Mouse (Mus musculus): ENCODE data around the gene Stradb.

The Stradb gene

DNA sequence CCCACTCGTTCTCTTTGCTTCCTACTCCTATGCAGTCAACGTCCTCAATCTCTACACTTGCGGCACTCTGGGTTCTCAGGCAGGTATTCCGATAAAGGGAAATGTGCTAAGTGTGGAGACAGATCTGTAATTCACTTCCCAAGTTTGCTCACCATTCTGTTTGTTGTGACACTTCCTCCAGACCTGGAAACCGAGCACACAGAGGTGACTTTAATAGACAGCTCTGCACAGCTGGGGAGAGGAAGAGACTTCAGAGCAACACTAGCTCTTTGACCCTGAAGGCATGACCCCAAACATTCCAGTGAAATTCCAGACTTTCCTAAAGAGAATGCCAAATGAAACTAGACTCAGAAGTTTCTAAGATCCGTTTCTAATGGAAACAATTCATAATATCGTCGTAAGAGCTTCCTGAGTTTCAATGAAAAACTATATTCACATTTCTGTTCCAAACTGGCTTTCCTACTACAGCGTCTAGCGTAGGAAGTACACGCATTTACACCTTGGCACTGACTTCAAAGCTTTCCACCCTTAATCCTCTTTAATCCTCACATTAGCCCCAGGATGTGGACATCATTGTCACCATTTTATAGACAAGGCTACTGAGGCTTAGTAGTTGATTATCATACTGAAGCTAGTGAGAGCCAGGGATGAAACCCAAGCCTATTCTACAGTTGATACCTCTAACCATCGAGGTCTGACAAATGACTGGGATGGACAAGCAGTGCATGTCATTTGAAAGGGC is 12.0 kb upstream of the Stradb start:
- no peak for DNase-seq (ENCODE audit: low spot score)

- DNase-seq (ENCODE audit: low spot score), result no peak
These were observed 10.9 kb upstream of the Stradb start for GRCm38 (mm10) chr1:58962418-58962817.

DNA sequence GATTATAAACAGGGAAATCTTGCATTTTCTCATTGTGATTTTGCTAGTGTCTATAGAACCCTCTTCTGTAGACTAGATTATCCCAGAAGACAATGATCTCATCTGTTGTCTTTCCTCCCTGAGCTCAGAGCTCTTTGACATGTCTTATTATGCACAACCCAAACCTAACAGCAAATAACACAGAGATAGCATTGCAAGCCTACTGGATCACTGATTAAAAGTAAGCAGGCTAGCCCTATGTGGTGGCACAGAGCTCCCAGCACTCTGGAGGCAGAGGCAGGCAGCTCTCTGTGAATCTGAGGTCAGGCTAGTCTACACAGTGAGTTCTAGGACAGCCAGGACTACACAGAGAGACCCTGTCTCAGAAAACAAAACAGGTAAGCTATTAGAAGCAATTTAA is 10.5 kb upstream of the Stradb start:
- DNase-seq (ENCODE audit: low spot score), result no peak

- no peak for DNase-seq (ENCODE audit: low spot score)
These were observed 5.8 kb upstream of the Stradb start for GRCm38 (mm10) chr1:58967534-58967933.

- no peak for DNase-seq (ENCODE audit: low spot score)
These were observed 3.3 kb upstream of the Stradb start for GRCm38 (mm10) chr1:58970054-58970453.

DNA sequence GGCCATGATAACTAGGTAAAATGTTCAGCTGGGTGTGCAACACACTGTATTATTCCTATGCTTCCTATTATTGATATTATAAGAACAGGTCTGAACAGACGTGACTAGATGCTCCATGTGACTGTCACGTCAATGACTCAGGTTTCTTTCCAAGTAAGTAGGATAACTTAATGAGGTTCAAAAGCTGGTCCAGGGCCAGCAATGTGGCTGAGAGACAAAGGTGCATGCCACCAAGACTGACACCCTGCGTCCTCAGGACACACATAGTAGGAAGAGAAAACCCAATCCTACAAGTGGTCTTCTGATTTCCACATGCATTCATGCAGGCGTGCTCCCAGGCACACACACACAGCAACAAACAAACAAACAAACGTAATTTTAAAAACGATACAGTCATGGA is 2.2 kb upstream of the Stradb start:
- no peak for DNase-seq (ENCODE audit: low spot score)

DNA sequence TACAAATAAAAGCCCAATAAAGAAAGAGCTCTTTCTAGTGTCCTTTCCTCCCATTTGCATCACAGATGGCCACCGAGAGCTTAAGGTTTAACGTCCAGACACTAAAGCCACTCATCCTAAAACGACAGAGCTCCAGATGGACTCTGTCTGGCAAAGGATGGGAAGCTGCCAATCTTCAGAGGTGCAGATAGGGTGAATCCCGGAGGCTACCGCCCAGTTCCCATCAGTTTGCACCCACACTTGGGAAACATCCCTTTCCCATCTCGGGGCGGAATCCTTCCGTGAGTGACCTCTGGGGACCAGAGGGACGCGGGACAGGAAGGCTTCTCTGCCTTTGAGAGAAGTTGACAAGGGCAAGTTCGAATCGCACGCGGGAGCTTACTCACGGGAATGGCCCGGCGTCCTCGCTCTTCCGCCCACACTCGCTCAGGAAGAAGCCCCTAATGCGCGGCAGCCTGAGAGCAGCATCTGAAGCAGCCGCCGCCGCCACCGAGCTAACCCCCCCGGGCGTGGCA is 414 bp upstream of the Stradb start:
- no peak for DNase-seq (ENCODE audit: low spot score)

DNA sequence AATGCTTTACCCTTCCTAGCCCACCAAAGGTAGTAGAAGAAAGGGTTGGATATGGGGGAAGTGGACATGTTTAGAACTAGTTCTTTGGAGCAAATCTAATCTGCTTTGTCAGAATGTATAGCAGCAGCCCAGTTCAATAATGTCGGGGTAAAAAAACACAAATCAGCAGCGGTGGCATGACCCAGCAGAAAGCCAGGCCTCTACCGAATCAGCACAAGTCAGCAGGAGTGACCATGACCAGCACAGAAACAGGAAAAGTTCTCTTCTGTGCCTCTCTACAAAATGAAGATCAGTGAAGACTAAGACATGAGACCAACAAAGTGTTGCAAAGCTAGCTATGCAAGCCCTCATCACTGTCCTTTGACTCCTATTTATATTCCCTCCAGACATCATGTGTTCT is 9.0 kb downstream of the Stradb start:
- no peak for DNase-seq (ENCODE audit: low spot score)

DNA sequence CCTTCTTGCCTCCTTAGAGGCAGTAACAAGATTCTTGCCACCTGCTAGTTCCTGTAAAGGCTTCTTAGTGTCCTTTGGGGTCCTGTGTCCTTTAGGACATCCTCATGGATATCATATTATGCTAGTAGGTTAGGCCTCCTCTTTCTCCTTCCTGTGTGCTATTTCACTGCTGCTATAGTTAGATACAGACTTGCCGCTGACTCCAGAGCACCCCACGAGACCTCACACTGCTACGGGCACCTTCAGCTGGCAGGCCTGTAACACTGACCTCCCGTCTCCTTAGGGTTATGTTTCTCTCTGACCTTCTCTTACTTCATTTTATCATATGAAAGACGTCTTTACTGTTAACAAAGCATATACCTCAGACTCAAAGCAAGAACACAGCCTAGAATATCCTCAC is 11.3 kb downstream of the Stradb start:
- no peak for DNase-seq (ENCODE audit: low spot score)

DNA sequence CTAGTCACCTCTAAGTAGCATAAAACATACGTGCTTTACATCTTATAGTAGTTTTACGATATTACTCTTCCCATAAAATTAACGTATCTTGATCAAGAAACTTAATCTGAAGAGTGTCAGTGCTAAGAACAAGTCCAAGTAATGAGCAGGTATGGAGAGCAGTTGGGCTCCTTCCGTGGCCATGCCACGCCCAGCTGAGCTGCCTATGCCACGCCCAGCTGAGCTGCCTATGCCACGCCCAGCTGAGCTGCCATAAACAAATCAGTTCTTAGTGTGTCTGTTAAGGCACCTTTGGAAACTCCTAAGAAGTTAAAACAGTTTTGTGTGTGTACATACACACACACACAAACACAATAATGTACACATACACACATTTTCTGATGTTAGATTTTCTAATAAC is 19.8 kb downstream of the Stradb start:
- DNase-seq (ENCODE audit: low spot score), result no peak

- DNase-seq (ENCODE audit: low spot score), result peak; percentile 32
These were observed 20.4 kb downstream of the Stradb start for GRCm38 (mm10) chr1:58993723-58994122.

DNA sequence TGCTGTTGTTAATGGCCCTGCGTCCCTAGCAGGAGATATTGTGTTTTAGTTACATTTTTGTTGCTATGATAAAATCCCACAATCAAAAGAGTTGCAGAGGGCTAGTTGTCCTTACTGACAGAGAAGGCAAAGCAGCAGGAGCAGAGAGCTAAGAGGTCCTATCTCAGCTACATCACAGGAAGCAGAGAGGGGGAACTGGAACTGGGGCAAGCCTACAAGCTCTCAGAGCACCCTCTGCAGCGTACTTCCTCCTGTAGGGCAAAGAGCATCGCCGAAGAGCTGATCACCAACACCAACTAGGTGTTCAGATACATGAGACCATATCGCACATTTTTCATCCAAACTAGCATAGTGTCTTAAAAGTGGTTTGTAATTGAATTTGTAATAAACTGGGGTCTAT is 22.0 kb downstream of the Stradb start:
- DNase-seq (ENCODE audit: low spot score), result no peak

DNA sequence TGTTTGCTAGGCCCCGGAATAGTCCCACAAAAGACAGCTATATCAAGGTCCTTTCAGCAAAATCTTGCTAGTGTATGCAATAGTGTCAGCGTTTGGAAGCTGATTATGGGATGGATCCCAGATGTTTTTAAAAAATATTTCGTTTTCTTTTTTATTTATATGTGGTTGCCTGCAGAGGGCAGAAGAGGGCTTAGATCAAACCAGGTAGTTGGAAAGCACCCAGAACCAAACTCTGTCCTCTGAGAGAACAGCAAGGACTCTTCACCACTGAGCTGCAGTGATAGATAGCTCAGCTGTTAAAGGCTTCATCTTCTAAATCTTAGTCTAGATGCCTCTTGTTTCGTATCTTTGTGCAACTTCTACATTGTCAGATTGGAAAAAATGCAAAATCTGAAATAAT is 35.9 kb downstream of the Stradb start:
- peak; percentile 16 for DNase-seq (ENCODE audit: low spot score)

DNA sequence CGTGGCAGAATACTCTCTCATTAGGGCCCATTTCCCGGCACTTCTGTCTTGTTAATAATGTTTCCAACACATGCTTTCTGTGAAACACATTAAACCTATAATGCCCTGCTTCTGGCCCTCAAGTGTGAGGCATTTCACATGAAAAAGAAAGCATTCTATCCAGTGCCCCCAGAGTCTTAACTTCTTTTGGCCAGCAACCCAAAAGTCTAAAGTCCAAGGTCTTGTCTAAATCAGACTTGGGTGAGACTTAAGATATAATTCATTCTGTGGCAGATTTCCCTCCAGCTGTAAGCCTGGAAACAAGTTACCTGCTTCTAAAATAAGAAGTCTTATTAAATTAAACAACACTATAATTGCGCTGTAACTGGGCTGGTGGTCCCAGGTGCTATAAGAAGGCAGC is 48.2 kb downstream of the Stradb start:
- DNase-seq (ENCODE audit: low spot score), result no peak

GRCm38 (mm10) chr1:59037723-59038122 is 64.4 kb downstream of the Stradb start:
- DNase-seq (ENCODE audit: low spot score), result no peak

Data from retina, embryonic 14.5 days (tissue).